Mouse (Mus musculus): Measurements from ENCODE around the gene Golgb1. TPM values are rescaled to one million over a fixed set of nuclear protein-coding genes. Genes with fewer than 3 reads are reported as not detected.

Gene Golgb1
- polyA plus RNA-seq, 1 experiment from 2014 or later: 78.4 TPM

DNA sequence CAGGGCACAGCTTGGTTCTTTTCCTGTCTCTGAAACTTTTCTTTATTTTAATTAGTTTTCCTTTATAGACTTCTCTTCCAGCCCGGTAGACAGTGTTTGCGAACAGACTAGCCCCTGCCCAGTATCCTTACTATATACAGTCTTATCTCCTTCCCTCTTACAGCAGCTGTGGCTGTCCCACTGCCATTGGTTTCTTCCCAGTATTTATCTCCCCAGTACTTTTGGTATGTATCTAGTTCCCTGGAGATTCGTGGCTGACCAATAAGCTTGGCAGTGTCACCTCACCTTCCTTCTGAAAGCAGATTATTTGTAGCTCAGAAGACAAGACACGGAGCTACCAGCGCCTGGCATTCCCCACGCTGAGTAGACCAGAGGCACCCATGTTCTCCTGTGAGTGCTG lies 21.8 kb downstream of the Golgb1 start:
- Histone ChIP-seq H3K4me2 (no peak overlapping the region), H3K27me3 (ENCODE audit: control insufficient read depth, insufficient read depth, low read length) (no peaks in the 10 kb centered on the region), H3K9me3 (ENCODE audit: control insufficient read depth, low read length) (no peaks in the 10 kb centered on the region), H3K9ac (ENCODE audit: low read length) (no peak overlapping the region), H3K4me1 (ENCODE audit: control insufficient read depth, insufficient read depth, low read length) (no peaks in the 10 kb centered on the region), H3K36me3 (ENCODE audit: control insufficient read depth, insufficient read depth, low read length) (peaks cover 6% of the 10 kb centered on the region; the same call in 1 of the 2 replicates), H3K27ac (ENCODE audit: low read depth, low read length) (no peak overlapping the region), H3K4me3 (ENCODE audit: low read depth, low read length) (no peak overlapping the region)
- DNase-seq (ENCODE audit: low spot score, missing footprints) (no peak), ATAC-seq (ENCODE audit: low FRiP score) (no peak)
- WGBS: 97% methylated on average over 6 of the region's 6 CpGs

DNA sequence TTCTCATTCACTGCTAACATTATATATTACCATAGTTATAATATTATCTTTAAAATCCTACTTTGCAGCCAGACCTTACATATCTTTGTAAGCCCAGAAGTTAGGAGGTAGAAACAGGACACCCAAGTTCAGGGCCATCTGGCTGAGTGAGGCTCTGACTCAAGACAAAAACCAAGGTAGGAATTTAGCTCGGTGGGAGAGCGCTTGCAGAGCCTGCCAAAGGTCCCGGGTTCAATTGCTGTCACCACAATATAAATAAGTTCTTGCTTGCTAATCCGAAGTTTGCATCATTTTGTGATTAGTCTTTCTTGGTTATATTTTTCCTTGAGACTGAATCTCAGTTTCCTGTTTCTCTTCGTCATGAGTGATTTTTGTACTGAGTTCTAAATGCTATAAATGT lies 28.2 kb downstream of the Golgb1 start:
- DNase-seq (ENCODE audit: low spot score, missing footprints) (no peak), ATAC-seq (ENCODE audit: low FRiP score) (no peak)
- H3K27me3 ChIP-seq (ENCODE audit: control insufficient read depth, insufficient read depth, low read length): no peaks in the 10 kb centered on the region
- no peak overlapping the region for H3K9ac ChIP-seq (ENCODE audit: low read length)
- H3K9me3 ChIP-seq (ENCODE audit: control insufficient read depth, low read length): no peaks in the 10 kb centered on the region
- no peaks in the 10 kb centered on the region for H3K4me1 ChIP-seq (ENCODE audit: control insufficient read depth, insufficient read depth, low read length)
- no peak overlapping the region for H3K4me3 ChIP-seq (ENCODE audit: low read depth, low read length)
- peaks cover 9% of the 10 kb centered on the region; the same call in 1 of the 2 replicates for H3K36me3 ChIP-seq (ENCODE audit: control insufficient read depth, insufficient read depth, low read length)
- H3K27ac ChIP-seq (ENCODE audit: low read depth, low read length): no peak overlapping the region
- WGBS: 91% methylated on average over 5 of the region's 5 CpGs
- H3K4me2 ChIP-seq: no peak overlapping the region

DNA sequence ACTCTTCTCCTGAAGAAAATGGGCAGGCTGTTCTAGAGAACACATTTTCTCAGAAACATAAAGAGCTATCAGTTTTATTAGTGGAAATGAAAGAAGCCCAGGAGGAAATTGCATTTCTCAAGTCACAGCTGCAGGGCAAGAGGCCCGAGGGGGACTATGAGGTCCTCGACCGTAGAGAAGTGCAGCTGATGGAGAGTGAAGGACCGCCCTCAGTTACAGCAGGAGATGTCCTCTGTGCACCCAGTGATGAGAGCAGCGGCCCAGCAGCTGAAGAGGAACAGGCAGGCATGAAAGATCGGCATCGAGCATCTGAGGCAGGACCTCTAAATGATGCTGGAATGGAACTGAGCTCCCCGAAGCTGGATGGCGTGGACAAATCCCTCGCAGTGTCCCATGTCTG lies 37.0 kb downstream of the Golgb1 start:
- H3K4me3 ChIP-seq (ENCODE audit: low read depth, low read length): no peak overlapping the region
- no peak for ATAC-seq (ENCODE audit: low FRiP score)
- H3K36me3 ChIP-seq (ENCODE audit: control insufficient read depth, insufficient read depth, low read length): peaks cover 10% of the 10 kb centered on the region; the same call in 1 of the 2 replicates
- DNase-seq (ENCODE audit: low spot score, missing footprints): no peak
- WGBS: 93% methylated on average over 10 of the region's 10 CpGs
- no peaks in the 10 kb centered on the region for H3K27me3 ChIP-seq (ENCODE audit: control insufficient read depth, insufficient read depth, low read length)
- no peak overlapping the region for H3K27ac ChIP-seq (ENCODE audit: low read depth, low read length)
- H3K9ac ChIP-seq (ENCODE audit: low read length): no peak overlapping the region
- no peaks in the 10 kb centered on the region for H3K9me3 ChIP-seq (ENCODE audit: control insufficient read depth, low read length)
- no peaks in the 10 kb centered on the region for H3K4me1 ChIP-seq (ENCODE audit: control insufficient read depth, insufficient read depth, low read length)
- no peak overlapping the region for H3K4me2 ChIP-seq

DNA sequence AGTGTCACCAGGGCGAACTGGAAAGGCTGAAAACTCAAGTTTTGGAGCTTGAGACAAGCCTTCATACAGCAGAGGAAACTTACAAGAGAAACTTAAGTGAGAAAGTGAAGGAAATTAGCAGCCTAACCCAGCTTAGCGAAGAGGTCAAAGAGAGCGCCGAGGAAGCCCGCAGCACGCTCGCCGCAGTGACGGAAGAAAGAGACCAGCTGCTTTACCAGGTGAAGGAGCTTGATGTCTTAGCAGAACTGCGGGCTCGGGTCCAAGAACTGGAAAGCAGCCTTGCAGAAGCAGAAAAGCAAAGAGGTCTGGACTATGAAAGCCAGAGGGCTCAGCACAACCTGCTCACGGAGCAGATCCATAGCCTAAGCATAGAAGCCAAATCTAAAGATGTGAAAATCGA lies 37.4 kb downstream of the Golgb1 start:
- ATAC-seq (ENCODE audit: low FRiP score): no peak
- Histone ChIP-seq H3K9me3 (ENCODE audit: control insufficient read depth, low read length) (no peaks in the 10 kb centered on the region), H3K4me2 (no peak overlapping the region), H3K27ac (ENCODE audit: low read depth, low read length) (no peak overlapping the region), H3K27me3 (ENCODE audit: control insufficient read depth, insufficient read depth, low read length) (no peaks in the 10 kb centered on the region), H3K4me3 (ENCODE audit: low read depth, low read length) (no peak overlapping the region), H3K36me3 (ENCODE audit: control insufficient read depth, insufficient read depth, low read length) (peaks cover 10% of the 10 kb centered on the region; the same call in 1 of the 2 replicates), H3K4me1 (ENCODE audit: control insufficient read depth, insufficient read depth, low read length) (no peaks in the 10 kb centered on the region), H3K9ac (ENCODE audit: low read length) (no peak overlapping the region)
- no peak for DNase-seq (ENCODE audit: low spot score, missing footprints)
- 93% methylated on average over 13 of the region's 13 CpGs for WGBS

DNA sequence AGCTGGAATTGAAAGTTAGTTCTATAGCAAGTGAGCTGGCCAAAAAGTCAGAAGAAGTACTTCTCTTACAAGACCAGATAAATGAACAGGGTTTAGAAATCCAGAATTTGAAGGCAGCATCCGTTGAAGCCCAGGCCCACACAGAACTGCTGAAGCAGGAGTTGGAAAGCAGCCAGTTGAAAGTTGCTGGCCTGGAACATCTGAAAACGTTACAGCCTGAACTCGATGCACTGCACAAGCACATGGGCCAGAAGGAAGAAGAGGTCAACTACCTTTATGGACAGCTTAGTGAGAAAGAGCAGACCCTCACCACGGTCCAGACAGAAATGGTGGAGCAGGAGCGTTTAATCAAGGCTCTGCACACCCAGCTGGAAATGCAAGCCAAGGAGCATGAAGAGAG lies 39.3 kb downstream of the Golgb1 start:
- Histone ChIP-seq H3K36me3 (ENCODE audit: control insufficient read depth, insufficient read depth, low read length) (peaks cover 14% of the 10 kb centered on the region; the same call in 1 of the 2 replicates), H3K4me1 (ENCODE audit: control insufficient read depth, insufficient read depth, low read length) (no peaks in the 10 kb centered on the region)

DNA sequence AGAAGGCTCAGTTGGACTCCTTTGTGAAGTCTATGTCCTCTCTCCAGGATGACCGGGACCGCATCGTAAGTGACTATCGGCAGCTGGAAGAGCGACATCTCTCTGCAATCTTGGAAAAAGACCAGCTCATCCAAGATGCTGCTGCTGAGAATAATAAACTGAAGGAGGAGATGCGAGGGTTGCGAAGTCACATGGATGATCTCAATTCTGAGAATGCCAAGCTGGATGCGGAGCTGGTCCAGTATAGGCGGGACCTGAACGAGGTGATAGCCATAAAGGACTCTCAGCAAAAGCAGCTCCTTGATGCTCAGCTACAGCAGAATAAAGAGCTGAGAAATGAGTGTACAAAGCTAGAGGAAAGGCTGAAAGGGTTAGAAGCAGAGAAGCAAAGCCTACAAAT lies 43.6 kb downstream of the Golgb1 start:
- no peak overlapping the region for H3K4me3 ChIP-seq (ENCODE audit: low read depth, low read length)
- 95% methylated on average over 10 of the region's 10 CpGs for WGBS
- H3K27ac ChIP-seq (ENCODE audit: low read depth, low read length): no peak overlapping the region
- peaks cover 20% of the 10 kb centered on the region; the same call in 1 of the 2 replicates for H3K36me3 ChIP-seq (ENCODE audit: control insufficient read depth, insufficient read depth, low read length)
- H3K9ac ChIP-seq (ENCODE audit: low read length): no peak overlapping the region
- no peaks in the 10 kb centered on the region for H3K27me3 ChIP-seq (ENCODE audit: control insufficient read depth, insufficient read depth, low read length)
- H3K4me1 ChIP-seq (ENCODE audit: control insufficient read depth, insufficient read depth, low read length): no peaks in the 10 kb centered on the region
- H3K4me2 ChIP-seq: no peak overlapping the region
- DNase-seq (ENCODE audit: low spot score, missing footprints) (no peak), ATAC-seq (ENCODE audit: low FRiP score) (no peak)
- H3K9me3 ChIP-seq (ENCODE audit: control insufficient read depth, low read length): no peaks in the 10 kb centered on the region

More for the DNA sequence above, 39.3 kb downstream of the Golgb1 start:
- Histone ChIP-seq H3K4me3 (ENCODE audit: low read depth, low read length) (no peak overlapping the region), H3K4me2 (no peak overlapping the region), H3K9ac (ENCODE audit: low read length) (no peak overlapping the region), H3K27ac (ENCODE audit: low read depth, low read length) (no peak overlapping the region), H3K9me3 (ENCODE audit: control insufficient read depth, low read length) (no peaks in the 10 kb centered on the region), H3K27me3 (ENCODE audit: control insufficient read depth, insufficient read depth, low read length) (no peaks in the 10 kb centered on the region)
- ATAC-seq (ENCODE audit: low FRiP score) (no peak), DNase-seq (ENCODE audit: low spot score, missing footprints) (no peak)
- 94% methylated on average over 5 of the region's 5 CpGs for WGBS

DNA sequence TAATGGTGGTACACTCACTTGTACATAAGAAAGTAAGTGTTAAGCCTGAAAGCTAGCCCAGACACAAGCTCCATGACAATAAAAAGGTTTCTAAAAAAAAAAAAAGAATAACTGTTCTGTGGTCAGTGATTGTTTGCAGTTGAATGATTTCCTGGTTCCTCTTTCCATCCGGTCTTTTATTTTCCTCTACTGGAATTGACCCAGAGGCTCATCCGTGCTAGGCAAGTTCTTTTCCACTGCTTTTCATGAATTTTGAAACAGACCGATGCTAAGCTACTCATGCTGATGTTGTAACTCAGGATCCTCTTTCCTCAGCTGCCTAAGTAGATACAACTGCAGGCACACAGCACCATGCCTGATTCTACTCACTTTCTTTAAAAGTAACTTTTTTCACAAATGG lies 45.5 kb downstream of the Golgb1 start:
- Histone ChIP-seq H3K9me3 (ENCODE audit: control insufficient read depth, low read length) (no peaks in the 10 kb centered on the region), H3K27me3 (ENCODE audit: control insufficient read depth, insufficient read depth, low read length) (no peaks in the 10 kb centered on the region), H3K36me3 (ENCODE audit: control insufficient read depth, insufficient read depth, low read length) (peaks cover 14% of the 10 kb centered on the region; the same call in 1 of the 2 replicates), H3K9ac (ENCODE audit: low read length) (no peak overlapping the region), H3K4me3 (ENCODE audit: low read depth, low read length) (no peak overlapping the region), H3K4me2 (no peak overlapping the region), H3K27ac (ENCODE audit: low read depth, low read length) (no peak overlapping the region), H3K4me1 (ENCODE audit: control insufficient read depth, insufficient read depth, low read length) (no peaks in the 10 kb centered on the region)
- 86% methylated on average over 3 of the region's 3 CpGs for WGBS
- ATAC-seq (ENCODE audit: low FRiP score) (no peak), DNase-seq (ENCODE audit: low spot score, missing footprints) (no peak)

DNA sequence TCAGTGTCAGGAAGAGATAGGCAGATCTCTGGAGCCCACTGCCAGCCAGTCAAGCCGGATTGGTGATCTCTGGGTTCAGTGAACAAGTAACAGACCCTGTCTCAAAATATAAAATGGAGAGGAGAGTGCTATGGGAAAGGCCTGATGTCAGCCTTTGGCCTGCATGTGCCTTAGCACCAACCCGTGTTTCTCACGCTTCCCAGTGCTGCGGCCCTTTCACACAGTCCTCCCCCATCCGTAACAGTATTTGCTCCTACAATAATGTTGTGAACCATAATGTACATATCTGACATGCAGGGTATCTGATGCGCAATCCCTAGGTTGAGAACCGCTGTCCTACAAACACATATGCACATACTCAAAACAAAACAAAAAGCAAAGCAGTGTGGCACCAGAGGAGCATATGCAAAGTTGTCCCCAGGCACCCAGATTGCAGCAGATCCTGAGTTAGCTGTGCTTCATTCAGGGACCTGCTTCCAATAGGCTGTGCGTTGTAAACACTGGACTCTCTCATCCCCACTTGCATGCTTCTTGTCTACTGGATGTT lies 46.2 kb downstream of the Golgb1 start:
- H3K27ac ChIP-seq (ENCODE audit: low read depth, low read length): no peak overlapping the region
- no peak overlapping the region for H3K4me2 ChIP-seq
- H3K4me1 ChIP-seq (ENCODE audit: control insufficient read depth, insufficient read depth, low read length): no peaks in the 10 kb centered on the region
- H3K9ac ChIP-seq (ENCODE audit: low read length): no peak overlapping the region
- H3K9me3 ChIP-seq (ENCODE audit: control insufficient read depth, low read length): no peaks in the 10 kb centered on the region
- no peaks in the 10 kb centered on the region for H3K27me3 ChIP-seq (ENCODE audit: control insufficient read depth, insufficient read depth, low read length)
- ATAC-seq (ENCODE audit: low FRiP score) (no peak), DNase-seq (ENCODE audit: low spot score, missing footprints) (no peak)
- H3K36me3 ChIP-seq (ENCODE audit: control insufficient read depth, insufficient read depth, low read length): peaks cover 10% of the 10 kb centered on the region; the same call in 1 of the 2 replicates
- 89% methylated on average over 8 of the region's 8 CpGs for WGBS
- H3K4me3 ChIP-seq (ENCODE audit: low read depth, low read length): no peak overlapping the region

DNA sequence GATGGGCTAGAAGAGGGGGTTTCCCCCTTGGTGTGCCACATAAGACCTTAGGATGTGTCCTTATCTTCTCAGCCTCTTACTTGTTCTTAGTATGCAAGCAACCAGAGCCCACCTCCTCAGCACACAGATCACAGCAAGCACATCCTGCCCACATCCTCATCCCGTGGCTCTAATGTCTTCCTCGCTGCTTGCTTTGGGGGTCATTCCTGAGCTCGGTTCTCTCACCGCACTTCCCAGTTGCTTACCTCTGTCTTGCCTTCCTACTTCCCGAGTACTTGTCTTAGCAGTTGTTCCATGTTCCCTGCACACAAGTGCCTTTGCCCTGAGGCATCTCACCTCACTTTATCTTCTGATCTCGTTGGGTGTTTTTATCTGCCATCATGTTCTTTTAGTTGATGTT lies 47.0 kb downstream of the Golgb1 start:
- DNase-seq (ENCODE audit: low spot score, missing footprints) (no peak), ATAC-seq (ENCODE audit: low FRiP score) (no peak)
- H3K27me3 ChIP-seq (ENCODE audit: control insufficient read depth, insufficient read depth, low read length): no peaks in the 10 kb centered on the region
- H3K9ac ChIP-seq (ENCODE audit: low read length): no peak overlapping the region
- peaks cover 13% of the 10 kb centered on the region; the same call in 1 of the 2 replicates for H3K36me3 ChIP-seq (ENCODE audit: control insufficient read depth, insufficient read depth, low read length)
- no peak overlapping the region for H3K4me3 ChIP-seq (ENCODE audit: low read depth, low read length)
- H3K9me3 ChIP-seq (ENCODE audit: control insufficient read depth, low read length): no peaks in the 10 kb centered on the region
- H3K4me2 ChIP-seq: no peak overlapping the region
- WGBS: 88% methylated on average over 6 of the region's 6 CpGs
- no peak overlapping the region for H3K27ac ChIP-seq (ENCODE audit: low read depth, low read length)
- H3K4me1 ChIP-seq (ENCODE audit: control insufficient read depth, insufficient read depth, low read length): no peaks in the 10 kb centered on the region
